Mouse (Mus musculus) C2C12 (cell line): ENCODE measurements around the gene Lrrc4c. TPM values are rescaled to one million over a fixed set of nuclear protein-coding genes. Genes with fewer than 3 reads are reported as not detected.

Experiments used
- H3K27me3 ChIP-seq: one replicate; pipeline ENCODE4 v1.6.1; 2011; ENCODE audit not compliant: control insufficient read depth, insufficient read depth, insufficient read length
- H3K36me3 ChIP-seq: one replicate; pipeline ENCODE4 v1.6.1; 2011; ENCODE audit not compliant: control insufficient read depth, insufficient read depth
- H3K4me3 ChIP-seq: one replicate; pipeline ENCODE4 v1.5.1; 2011; ENCODE audit warnings: mild to moderate bottlenecking, control low read depth; ENCODE audit not compliant: poor library complexity, insufficient read depth, severe bottlenecking
- H3K79me2 ChIP-seq: one replicate; pipeline ENCODE4 v1.6.1; 2011; ENCODE audit not compliant: control insufficient read depth, insufficient read depth
- H3K79me3 ChIP-seq: one replicate; pipeline ENCODE4 v1.6.1; 2011; ENCODE audit warnings: low read depth, control low read depth
- H3ac ChIP-seq: one replicate; pipeline ENCODE3; 2011; ENCODE audit warnings: low read depth; ENCODE audit not compliant: control insufficient read depth, insufficient read length
- CEBPB ChIP-seq: IDR thresholded peaks from one replicate; pipeline ENCODE4 v1.6.1; 2011; ENCODE audit warnings: low read depth, mild to moderate bottlenecking, control low read depth, moderate library complexity
- CTCF ChIP-seq: IDR thresholded peaks from one replicate; pipeline ENCODE4 v1.5.1; 2011; ENCODE audit not compliant: control insufficient read depth, insufficient read depth, insufficient read length
- FOSL1 ChIP-seq: IDR thresholded peaks from one replicate; pipeline ENCODE4 v1.8.0; 2011; ENCODE audit warnings: mild to moderate bottlenecking, low read length; ENCODE audit not compliant: poor library complexity, insufficient read depth, severe bottlenecking
- MAX ChIP-seq: IDR thresholded peaks from one replicate; pipeline ENCODE4 v1.6.1; 2011; ENCODE audit warnings: mild to moderate bottlenecking, control low read depth
- MYOD1 ChIP-seq: IDR thresholded peaks from one replicate; pipeline ENCODE4 v1.6.1; 2011; ENCODE audit warnings: low read depth; ENCODE audit not compliant: control insufficient read depth, insufficient read length
- MYOG ChIP-seq: IDR thresholded peaks from one replicate; pipeline ENCODE4 v1.6.1; 2011; ENCODE audit not compliant: control insufficient read depth, insufficient read length; ENCODE audit errors: extremely low read depth
- USF1 ChIP-seq: IDR thresholded peaks from one replicate; pipeline ENCODE4 v1.6.1; 2011; ENCODE audit warnings: low read depth, mild to moderate bottlenecking, control low read depth, moderate library complexity
- polyA plus RNA-seq: library from polyadenylated mRNA; unstranded; fragments of >200 nt; fragmentation: generic; extraction: Trizol; gene quantifications from one replicate; pipeline ENCODE4 v1.2.1, GENCODE M21; 2012; ENCODE audit warnings: missing spikeins

Gene Lrrc4c
- polyA plus RNA-seq, 1 experiment: 1.6 TPM

DNA sequence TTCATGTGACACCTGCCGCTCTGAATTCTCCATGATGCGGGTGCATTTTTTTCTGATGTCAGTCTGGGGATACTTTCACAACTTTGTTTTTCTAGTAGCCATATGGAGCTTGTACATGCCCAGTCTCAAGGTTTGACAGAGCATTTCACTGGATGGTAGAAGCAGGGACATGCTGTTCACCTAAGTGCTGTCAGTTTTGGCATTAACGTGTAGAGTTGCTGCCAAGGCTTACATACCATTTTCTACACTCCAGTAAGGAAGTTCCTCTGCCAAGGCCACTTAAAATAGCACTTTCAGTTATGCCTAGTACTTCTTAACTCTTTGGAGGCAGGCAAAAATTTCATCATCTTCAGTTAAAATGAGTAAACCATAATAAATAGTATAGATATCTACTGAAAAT lies 915.0 kb downstream of the Lrrc4c start:
- no peaks in the 10 kb centered on the region for H3K79me2 ChIP-seq
- TF ChIP-seq MAX: no peak
- no peak for TF ChIP-seq MYOG
- no peak for TF ChIP-seq FOSL1
- TF ChIP-seq USF1: no peak
- no peak for TF ChIP-seq CTCF
- no peak for TF ChIP-seq CEBPB
- TF ChIP-seq MYOD1: no peak
- H3K4me3 ChIP-seq: no peak overlapping the region
- H3ac ChIP-seq: no peak overlapping the region
- H3K27me3 ChIP-seq: no peaks in the 10 kb centered on the region
- no peaks in the 10 kb centered on the region for H3K79me3 ChIP-seq
- H3K36me3 ChIP-seq: no peaks in the 10 kb centered on the region

DNA sequence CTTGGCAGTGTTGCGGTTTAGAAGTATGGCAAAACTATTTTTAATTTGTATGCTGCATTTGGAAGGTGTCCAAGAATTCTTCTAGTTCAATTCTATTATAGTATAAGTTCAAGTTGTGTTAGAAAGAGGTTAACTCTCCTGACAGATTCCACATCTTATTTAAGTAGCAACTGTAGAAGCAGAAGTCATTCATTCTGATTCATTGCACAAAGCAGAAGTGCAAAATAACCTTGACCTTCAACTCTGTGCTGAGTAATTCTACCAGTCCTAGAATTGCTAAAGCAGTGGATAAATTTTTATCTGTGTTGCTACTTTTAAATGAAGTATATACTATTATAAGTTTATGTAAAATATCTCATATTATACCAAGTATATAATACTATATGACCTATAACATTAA lies 916.1 kb downstream of the Lrrc4c start:
- H3K36me3 ChIP-seq: no peaks in the 10 kb centered on the region
- no peak for TF ChIP-seq MYOG
- no peak for TF ChIP-seq USF1
- no peak for TF ChIP-seq CTCF
- TF ChIP-seq MYOD1: no peak
- no peak for TF ChIP-seq CEBPB

DNA sequence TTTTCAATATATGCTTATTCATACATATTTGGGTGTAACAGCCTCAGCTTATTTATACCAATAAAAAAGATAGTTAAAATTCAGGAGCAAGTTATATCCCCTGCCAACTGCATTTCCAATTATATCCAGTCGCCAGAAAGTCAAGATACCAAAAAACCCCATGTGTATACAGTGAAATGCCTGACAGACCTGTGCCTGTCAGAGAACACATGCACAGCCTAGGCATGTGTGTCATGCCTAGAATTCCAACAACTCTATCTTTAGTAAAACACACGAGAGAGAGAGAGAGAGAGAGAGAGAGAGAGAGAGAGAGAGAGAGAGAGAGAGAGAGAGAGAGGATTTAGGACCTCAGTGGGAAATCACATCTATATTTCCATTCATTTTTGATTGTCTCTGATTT lies 956.7 kb downstream of the Lrrc4c start:
- Histone ChIP-seq H3K79me3 (no peaks in the 10 kb centered on the region), H3K79me2 (no peaks in the 10 kb centered on the region), H3K36me3 (no peaks in the 10 kb centered on the region), H3K4me3 (no peak overlapping the region), H3ac (no peak overlapping the region), H3K27me3 (no peaks in the 10 kb centered on the region)
- TF ChIP-seq MYOD1 (no peak), CEBPB (no peak), FOSL1 (no peak), USF1 (no peak), MAX (no peak), MYOG (no peak), CTCF (no peak)

More for the DNA sequence above, 916.1 kb downstream of the Lrrc4c start:
- Histone ChIP-seq H3ac (no peak overlapping the region), H3K79me3 (no peaks in the 10 kb centered on the region), H3K79me2 (no peaks in the 10 kb centered on the region), H3K4me3 (no peak overlapping the region), H3K27me3 (no peaks in the 10 kb centered on the region)

DNA sequence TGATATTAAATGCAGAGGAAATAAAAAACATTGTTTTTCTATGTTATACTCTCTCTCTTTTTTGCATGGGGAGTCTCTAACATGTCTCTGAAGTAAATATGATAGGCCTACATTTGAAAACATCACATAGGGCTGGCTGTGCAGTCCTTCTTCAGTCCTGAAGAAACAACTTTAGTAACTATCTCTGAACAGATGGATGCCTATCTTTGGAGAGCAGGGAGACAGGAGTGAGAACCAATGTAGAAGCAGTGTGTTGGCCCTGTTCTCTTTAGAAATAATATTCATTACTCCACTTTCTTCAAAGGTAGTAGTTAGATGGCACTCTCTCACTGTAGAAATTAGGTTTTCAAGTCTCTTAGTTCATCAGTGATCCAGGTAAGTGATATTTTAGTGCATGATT lies 967.0 kb downstream of the Lrrc4c start:
- H3K4me3 ChIP-seq: no peak overlapping the region
- no peak overlapping the region for H3ac ChIP-seq
- no peaks in the 10 kb centered on the region for H3K79me2 ChIP-seq
- TF ChIP-seq CEBPB (no peak), MAX (no peak), MYOG (no peak), CTCF (no peak), USF1 (no peak), MYOD1 (no peak), FOSL1 (no peak)
- H3K36me3 ChIP-seq: no peaks in the 10 kb centered on the region
- H3K27me3 ChIP-seq: no peaks in the 10 kb centered on the region
- H3K79me3 ChIP-seq: no peaks in the 10 kb centered on the region

DNA sequence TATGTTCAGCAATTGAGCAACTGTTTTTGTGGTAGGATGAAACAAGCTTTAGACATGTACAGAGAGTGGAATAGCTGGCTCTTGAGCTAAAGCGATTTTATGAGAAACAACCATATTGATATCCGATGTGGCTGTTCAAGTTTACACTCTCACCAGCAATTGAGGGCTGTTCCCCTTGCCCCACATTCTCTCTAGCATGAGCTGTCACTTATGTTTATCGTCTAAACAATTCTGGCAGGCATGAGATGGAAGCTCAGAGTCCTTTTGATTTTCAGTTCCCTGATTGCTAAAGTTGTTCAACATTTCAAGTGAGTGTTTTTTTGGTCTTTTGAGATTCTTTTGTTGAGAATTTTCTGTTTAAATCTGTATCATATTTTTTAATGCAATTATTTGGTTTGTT lies 976.2 kb downstream of the Lrrc4c start:
- no peak overlapping the region for H3K4me3 ChIP-seq
- no peaks in the 10 kb centered on the region for H3K27me3 ChIP-seq
- no peaks in the 10 kb centered on the region for H3K79me2 ChIP-seq
- no peaks in the 10 kb centered on the region for H3K79me3 ChIP-seq
- no peaks in the 10 kb centered on the region for H3K36me3 ChIP-seq
- TF ChIP-seq USF1: no peak
- TF ChIP-seq MYOG: no peak
- TF ChIP-seq MYOD1: no peak
- no peak overlapping the region for H3ac ChIP-seq

DNA sequence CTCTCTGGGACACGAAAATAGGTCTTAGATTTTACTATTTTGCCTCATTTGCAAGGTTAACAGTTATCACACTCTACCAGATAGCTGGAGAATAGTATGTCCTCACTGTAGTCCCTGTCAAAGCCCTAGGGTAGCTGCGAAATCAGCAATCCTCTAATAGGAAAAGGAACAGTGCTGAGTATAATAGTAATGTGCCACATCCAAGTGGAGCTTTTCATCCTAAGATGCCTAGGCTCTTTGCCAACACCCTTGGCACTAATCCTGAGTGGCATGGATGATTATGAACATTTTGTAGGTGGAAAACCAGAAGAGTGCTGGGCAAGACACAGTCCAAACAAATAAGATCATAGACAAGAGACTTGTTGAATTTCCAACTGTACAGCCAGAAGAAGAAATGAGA lies 981.7 kb downstream of the Lrrc4c start:
- no peaks in the 10 kb centered on the region for H3K79me2 ChIP-seq
- TF ChIP-seq CTCF: no peak
- H3ac ChIP-seq: no peak overlapping the region
- H3K36me3 ChIP-seq: no peaks in the 10 kb centered on the region
- H3K79me3 ChIP-seq: no peaks in the 10 kb centered on the region
- no peaks in the 10 kb centered on the region for H3K27me3 ChIP-seq
- H3K4me3 ChIP-seq: no peak overlapping the region

DNA sequence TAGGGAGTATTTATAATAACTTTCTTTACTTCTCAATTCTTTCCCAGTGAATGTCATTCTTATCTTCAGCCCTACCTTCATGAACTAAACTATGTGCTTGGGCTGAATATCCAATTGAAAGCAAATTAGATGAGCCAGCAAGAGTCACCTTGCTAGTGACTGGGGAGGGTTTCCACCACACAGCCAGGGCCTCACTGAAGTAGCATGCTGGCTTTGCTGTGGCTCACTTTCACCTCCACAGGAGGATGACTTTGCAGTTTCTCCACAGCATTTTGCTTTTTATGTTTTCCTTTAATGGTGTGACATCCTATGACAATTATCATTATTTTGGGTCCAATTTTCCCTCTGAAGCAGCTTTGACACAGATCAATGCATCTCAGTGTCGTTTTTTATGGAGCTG lies 1000.0 kb downstream of the Lrrc4c start:
- H3K36me3 ChIP-seq: no peaks in the 10 kb centered on the region
- H3K4me3 ChIP-seq: no peak overlapping the region
- H3ac ChIP-seq: no peak overlapping the region
- no peak for TF ChIP-seq CTCF
- TF ChIP-seq CEBPB: no peak
- no peak for TF ChIP-seq FOSL1
- no peak for TF ChIP-seq MAX
- TF ChIP-seq USF1: no peak
- TF ChIP-seq MYOD1: no peak
- no peaks in the 10 kb centered on the region for H3K79me3 ChIP-seq
- H3K79me2 ChIP-seq: no peaks in the 10 kb centered on the region
- H3K27me3 ChIP-seq: no peaks in the 10 kb centered on the region
